Mouse (Mus musculus) MEL-GATA-1-ER (cell line): ENCODE data around the gene Gm9195.
A peak's percentile ranks its signal among the peaks of the same experiment; 100 is the strongest.

ENCODE experiments used
- DNase-seq: peaks from one replicate; pipeline ENCODE4 v3.0.0-alpha.2; 2012; ENCODE audit warnings: low read depth; ENCODE audit errors: extremely low read depth

Gene Gm9195

DNA sequence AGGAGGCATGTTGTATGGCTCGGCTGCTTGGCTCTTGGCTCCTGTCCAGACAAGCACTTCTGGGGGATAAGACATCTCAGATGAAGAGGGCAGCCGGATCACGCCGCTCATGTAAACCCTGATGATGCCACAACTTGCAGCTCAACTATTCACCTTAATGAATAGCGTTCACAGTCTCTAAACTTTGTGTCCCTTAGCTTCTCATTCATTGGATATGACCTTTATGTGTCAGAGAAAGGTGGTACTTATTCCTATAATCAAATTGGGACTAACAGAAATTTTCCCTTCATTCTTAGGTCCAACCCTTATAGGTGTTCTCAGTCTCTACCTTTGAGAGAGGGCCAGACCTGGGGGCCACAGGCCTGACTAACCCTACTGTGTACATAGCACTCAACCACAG lies at the start of gene Gm9195:
Gene Gm9195 (minus strand): TSS at position 101 of the 400 bp plus-strand sequence.
- no peak for DNase-seq

DNA sequence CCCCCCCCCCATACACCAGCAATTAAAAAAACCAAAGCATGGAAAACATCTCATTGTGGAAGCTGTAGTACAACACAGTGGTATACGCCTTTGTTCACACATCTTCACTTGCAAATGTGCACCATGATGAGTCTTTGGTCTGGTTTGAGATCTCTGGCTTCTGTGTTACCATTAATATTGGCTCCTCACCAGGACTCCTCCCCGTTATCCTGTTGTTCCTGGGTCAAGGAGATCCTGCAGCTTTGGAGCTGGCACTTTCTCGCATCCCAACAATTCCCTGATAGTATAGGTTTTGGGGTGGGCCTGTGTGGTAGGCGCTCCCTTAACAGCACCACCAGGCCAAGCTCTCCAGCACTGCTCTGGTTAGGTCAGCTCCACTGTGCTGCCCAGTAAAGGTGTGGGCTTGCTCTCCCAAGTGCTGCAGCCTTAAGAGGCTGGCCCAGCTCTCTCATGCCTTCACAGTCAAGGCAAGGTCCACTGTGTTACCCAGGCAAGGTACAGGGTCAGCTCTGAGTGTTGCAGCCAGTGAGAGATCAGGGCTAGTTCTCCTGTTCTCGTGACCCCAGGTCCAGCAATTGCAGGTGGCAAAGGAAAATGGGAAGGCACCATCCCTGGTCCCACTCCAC lies 44.9 kb upstream of the Gm9195 start:
- no peak for DNase-seq

DNA sequence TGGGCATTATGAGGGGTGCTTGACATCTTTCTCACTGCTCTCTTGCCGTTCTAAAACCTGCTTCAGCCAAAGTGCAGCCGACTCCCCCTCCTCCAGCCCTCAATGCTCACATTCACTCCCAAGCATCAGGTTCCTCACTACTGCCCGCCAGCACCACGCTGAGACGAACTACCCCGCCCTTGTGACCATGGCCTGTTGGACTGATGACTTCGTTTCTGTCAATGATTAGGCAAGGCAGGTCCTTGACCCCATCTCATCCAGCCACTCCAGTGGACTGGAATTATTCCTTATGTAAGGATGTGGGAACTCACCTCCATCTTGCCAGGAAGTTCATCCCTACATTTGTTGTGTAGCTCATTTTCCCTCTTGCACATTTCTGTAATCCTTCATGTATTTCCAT lies 42.2 kb upstream of the Gm9195 start:
- DNase-seq: no peak

DNA sequence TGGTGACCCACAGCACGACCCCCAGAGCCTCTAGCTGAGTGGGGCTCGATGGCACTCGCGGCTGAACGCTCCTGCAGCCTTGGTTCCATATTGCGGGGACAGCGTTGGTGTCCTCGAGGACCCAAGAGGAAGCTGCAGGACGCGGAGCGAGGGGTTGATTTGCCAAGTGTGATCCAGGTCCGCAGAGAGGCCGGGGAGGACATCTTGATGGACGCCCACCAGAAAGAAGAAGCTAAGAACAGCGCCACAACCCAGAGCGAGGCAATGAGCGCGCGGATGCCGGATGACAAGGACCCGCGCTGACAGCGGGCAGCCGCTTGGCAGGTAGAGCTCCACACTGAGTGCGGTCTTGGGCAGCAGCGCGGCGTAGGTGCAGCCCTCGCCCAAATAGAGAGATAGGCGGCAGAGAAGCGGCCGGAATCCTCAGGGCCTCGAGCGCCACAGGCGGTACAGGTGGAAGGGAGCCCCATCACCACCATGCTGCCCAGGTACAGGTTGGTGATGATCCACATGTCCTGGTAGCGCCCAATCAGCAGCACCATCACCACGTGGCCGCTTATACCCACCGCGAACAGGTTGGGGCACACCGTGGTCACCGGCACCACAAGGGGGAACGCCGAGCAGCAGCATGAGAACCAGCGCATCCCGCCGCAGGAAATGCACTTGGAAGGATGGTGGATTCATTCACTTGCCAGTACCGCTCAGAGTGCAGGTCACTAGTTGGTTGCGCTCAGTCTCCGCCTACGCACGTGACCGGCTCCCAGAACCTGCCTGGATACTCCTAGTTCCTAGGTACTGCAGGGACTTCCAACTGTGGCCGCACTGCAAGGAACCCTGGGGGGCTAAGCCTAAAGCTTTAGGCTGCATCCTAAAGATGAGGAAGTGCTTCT lies 40.6 kb upstream of the Gm9195 start:
- no peak for DNase-seq

DNA sequence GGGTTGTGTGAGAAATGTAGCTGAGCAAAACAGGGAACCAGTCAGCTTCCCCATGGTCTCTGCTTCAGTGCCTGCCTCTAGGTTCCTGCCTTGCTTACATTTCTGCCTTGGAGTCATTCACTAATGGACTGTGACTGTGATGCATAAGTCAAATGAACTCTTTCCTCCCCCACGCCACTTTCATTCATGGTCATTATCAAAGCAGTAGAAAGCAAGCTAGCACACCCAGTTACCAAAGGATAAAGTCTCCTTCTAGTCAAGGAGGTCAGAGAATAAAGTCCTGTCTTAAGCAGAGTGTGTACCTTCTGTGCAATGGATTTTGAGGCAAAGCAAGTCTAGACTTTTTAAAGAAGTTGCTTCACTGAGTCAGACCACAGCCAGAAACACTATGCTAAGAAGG lies 35.5 kb upstream of the Gm9195 start:
- DNase-seq: no peak

DNA sequence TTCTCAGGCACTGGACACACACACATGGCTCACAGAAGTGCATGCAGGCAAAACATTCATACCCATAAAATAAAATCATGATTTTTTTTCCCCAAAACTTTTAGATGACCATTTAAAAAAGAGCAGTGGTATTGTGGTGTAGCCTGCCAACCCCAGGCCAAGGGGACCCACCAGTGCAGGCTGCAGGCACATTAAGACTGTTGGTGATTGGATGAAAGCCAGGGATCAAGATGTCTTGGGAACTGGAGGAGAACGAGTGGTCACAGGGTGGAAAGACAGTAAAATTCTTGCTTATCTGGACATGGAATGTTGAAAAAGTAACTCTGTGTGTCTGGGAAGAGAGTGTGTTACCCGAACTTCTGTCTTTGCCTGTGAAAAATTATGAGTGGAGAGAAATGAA lies 27.9 kb upstream of the Gm9195 start:
- DNase-seq: no peak

DNA sequence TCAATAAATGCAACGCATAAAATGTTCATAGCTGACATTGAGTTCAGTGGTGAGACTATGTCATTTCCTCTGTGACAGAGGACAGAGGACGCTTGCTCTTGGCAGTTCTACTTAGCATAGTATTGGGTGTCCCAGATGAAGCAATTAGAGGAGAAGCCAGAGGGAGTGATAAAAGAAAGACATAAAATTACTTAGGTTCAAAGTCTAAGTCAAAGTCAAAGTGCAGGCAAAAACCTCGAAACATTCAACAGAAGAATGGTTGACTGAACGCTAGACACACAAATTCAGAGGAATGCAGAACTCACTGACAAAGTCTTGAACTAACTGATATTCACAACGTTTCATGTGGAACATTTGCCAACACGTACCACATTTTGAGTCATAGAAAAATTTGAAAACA lies 27.1 kb upstream of the Gm9195 start:
- no peak for DNase-seq

DNA sequence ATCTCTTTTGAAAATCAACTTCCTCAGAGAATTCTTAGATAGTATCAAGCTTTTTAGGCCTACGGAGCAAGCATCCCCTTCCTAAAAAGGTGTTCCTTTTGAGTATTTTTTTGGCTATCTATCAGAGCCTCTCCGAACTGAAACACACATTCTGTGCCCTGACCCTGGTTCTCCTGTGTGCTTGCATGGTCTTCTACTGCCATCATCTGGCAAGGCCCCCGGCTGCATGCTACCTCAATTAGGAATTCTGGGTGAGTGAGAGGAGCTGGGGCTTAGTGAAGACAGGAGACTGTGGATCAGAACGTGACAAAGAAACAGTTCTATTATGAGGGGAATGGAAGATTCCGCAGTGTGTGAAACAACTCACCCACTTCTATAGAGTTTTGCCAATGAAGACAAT lies 24.7 kb upstream of the Gm9195 start:
- DNase-seq: no peak

DNA sequence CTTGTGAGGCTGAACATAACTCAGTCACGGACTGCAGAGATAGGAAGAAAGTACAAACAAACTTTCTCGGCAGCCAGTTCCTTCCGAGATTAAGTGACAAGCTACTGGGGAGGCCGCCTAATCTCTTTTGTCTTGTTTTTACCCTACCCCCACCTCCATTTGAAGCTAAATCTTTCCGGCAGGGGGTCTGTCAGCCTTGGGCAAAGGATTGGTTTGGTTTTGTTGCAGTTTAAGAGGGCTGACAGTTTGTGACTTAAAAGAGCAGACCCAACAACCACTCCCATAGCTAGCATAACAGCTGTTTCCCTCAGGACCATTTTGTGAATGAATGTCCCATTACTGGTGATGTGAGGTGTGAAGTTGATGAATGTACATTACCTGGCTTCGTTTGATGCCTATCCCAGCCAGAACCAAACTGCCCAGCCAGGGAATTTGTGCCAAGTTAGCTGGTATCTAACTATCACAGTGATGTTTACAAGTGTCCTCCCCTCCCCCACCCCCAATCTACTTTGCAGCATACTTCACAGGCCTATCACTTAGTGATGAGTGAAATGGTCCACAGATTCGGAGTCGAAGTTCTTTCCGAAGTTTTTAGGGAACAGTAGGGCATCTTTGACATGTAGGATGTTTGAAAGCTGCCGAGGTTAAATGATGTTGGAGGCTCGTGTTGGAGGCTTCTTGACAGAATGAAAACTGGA lies 15.2 kb upstream of the Gm9195 start:
- DNase-seq: no peak

DNA sequence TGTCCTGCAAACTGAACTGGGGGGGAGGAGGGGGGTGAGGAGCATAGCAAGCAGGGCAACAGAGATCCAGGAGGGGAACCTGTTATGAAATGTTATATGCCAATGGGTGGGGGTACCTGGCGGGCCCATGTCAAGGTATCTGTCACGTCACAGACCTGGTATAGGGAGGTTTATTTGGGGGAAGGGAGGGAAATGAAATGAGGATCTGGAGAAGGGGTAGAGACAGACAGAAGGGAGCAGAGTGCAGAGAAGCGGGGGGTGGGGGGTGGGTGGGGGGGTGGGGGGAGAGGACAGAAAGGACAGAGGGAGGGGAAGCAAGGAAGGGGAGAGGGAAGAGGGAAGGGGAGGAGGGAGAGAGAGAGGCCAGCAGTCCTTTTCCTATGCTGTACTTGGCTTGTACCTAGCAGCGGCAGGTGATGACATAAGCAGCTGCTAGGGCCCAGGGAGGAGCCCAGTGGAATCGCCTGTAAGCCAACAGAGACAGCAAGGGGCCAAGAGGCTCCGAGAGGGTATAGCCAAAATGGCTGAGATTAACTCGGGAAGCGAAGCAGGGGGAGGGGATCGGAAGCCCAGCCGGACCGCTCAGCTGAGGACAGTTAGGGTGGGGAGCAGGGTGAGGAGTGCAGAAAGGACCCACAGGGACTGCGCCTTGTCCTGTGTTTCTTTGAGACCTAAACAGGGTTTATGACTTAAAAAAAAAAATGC lies 14.5 kb upstream of the Gm9195 start:
- no peak for DNase-seq

DNA sequence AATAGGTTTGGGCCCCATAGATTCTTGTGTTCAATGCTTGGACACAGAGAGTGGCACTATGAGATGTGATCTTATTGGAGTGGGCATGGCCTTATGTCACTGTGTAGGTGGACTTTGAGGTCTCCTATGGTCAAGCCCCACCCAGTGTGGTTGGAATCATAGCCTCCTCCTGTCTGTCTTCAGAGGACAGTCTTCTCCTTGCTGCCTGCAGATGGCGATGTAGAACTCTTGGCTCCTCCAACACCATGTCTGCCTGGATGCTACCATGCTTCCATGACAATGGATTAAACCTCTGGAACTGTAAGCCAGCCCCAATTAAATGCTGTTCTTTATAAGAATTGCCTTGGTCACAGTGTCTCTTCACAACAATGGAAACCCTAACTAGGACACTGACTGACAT lies 13.3 kb upstream of the Gm9195 start:
- no peak for DNase-seq

DNA sequence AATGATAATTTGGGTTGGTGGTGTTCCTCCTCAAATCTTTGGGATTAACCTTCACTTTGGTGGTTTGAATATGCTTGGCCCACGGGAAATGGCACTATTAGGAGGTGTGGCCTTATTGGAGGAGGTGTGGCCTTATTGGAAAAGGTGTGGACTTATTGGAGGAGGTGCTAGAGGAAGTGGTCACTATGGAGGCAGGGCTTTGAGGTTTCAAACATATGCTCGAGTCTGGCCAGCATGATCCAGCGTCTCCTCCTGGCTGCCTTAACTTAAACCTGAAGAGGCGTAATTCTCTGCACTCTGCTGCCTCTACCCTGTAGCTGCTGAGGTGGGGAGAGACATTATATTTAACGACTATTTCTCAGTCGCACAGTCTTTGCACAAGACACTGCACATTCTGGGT lies 11.6 kb upstream of the Gm9195 start:
- no peak for DNase-seq

DNA sequence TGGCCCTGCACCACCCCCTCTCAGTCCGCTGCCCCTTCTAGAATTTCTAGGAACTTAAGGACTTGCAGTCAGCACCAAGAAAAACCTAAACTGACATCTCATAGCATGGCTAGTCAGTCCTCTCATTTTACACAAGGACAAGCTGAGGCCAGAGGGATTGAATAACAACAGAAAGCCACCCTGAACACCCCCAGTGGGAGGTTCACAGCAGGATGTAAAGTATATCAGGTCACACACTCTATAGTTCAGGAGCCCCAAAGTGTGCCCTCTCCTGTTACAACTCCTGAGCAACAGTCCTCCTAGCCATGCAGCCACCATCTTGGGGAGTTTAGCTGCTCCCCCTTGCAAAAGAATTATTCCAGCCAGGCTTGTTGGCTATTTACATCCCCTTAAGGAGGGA lies 2.1 kb upstream of the Gm9195 start:
- DNase-seq: no peak

DNA sequence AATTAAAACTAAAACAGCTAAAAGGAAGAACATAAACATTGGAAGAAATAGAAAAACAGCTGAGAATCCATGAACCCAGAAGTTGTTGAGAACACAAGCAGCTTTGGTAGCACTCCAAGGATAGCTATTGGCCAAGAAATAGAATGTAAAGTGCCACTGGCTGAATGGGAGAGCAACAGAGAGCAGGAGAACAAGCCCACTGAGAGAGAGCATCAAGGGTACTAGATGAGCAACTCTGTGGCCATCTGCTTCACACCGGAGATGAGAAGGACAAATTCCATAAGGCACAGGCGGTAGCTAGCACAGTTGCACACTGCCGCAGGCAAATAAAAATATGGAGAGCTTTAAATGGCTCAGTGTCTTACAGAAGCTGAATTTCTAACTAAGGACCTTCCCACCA lies 1.3 kb downstream of the Gm9195 start:
- no peak for DNase-seq

DNA sequence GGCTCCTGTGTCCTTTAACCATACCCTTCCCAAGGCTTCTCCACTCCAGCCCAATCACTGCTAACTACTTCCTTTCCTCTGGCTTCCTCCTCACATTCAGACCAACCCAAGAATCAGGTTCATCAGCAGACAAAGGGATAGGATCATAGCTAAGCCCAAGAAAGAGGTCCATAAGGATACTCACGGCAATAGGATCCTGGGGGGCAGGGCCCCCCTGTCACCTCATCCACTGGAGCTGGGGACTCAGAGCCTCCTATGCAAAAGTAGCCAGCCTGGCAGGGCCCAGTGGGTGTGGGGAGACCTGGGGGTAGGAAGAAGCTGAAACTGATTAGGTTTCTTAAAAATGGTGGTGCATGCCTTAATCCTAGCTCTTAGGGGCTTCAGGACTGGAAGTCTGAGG lies 17.1 kb downstream of the Gm9195 start:
- no peak for DNase-seq

DNA sequence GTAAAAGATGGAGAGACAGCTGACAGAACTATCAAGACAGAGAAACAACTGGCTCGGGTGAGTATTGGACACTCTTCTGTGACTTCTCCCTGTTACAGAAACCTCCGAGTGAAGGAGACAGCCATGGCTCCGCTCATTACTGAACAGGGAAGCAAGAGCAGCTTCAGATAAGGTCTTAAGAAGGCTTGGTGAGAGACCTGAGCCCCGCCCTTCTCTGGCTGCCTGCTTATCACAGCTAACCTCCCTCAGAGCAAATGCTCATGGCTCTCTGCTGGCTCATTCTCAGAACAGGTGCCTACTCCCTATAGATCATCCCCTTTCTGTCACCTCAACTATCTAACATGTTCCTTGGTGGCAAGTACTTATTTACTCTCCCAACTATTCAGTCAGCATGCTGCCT lies 23.2 kb downstream of the Gm9195 start:
- DNase-seq: peak; percentile 4

DNA sequence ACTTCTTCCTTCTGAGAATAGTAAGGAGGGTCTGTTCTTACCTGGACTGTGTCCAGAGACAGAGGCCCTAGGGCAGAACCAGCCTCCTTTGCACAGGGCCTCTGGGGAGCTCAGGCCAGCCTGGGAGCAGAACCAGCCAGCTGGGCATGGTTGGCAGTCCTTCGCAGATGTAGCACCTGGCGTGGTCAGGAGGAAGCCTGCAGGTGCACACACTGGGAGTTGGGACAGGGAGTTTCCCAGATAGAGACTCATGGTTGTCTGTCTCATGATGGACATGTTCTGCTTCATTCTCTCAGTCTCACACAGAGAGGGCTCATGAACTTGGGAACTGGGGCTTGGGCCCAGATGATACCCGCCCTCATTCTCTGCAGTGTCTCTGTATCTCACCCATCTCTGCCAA lies 25.3 kb downstream of the Gm9195 start:
- DNase-seq: no peak

DNA sequence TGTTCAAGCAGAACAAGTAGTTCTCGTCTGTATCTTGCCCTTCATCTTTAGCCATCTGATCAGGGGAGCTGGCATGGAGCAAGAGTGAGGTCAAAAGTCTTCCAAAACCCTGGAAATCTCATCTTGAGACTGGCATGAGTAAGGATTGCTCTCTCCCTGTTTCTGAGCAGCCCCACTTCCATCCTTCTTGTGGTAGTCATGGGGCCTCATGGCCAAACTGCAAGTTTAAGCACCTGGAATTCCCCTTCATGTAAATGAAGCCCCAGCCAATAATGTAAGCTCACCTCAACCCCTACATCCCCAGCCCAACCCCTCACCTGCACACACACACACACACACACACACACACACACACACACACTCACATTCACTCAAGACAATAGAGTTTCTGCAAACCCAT lies 30.0 kb downstream of the Gm9195 start:
- DNase-seq: no peak

DNA sequence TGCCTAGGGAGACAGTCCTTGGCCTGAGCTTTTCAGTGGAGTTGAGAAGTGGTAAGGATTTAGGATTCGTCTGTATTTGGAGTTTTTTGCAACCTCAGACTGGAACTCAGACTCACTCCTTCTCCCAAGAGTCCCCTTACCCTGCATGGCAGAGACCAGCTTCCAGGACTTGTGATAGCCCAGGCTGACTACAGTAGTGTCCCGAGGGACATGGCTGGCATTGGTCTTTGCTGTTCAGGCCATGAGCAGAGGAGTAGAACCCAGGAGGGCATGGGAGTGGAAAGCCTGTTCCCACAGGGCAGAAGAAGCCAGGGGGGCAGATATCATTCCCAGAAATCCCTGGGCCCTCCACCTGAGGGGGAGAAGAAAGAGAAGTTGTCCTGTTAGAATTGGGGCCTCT lies 31.3 kb downstream of the Gm9195 start:
- no peak for DNase-seq

DNA sequence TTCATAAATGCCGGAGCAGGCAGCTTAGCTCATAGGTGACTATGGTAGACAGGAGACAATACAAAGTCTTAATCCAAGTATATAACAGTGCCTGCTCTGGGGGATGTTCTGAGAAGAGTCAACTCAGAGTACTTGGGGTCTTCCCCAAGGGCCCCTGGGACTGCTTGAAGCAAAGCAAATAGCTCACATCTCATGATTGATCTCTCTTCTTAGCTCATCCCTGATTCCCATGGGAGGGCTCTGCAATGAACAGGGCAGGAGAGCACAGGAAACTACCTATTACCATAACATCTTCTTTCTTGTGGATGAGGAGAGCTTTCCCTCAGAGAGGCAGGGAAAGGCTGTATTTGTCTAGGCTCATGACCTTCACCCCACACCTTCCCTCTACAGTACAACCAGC lies 32.7 kb downstream of the Gm9195 start:
- DNase-seq: no peak

DNA sequence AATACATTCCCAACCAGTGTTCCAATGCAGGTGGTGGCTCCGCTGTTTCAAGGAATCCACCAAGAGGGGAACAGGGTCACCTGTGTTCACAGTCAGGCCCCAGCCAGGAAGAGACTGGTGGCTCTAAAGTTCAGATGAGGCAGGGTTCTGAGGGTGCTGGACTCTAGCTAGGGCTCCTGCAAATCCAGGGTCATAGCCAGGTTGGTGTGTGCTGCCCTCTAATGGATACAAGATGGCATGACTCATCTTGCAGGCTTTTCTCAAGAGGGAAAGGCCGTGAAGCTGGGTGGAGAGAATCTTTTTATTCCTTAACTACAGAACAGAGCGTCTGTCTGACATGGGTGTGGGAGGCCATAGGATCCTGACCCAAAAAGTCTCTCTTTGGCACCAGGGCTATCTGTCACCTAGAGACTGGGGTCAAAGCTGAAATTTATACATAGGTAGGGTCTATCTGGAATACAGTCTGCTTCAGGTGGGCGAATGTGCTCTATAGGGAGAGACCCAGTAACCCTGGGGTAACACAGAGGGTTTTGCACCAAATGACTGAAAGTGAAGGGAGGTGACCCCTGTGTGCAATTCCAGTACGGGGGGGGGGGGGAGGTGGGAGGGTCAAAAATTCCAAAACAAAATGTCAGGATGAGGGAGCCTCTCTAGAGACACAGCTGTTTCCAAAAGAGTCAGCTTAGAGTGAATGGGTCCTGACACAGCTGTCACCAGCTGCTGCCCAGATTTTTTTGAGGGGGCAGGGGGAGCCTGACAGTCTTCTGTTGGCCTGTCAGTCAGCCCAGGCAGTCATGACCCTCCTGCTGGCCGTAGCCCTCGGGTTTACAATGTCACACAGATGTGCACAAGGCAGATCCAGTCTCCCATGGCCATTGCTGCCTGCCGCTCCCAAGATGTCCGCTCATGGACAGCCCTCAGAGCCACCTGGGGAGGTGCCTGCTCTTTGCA lies 44.2 kb downstream of the Gm9195 start:
- DNase-seq: no peak
